Mouse (Mus musculus): Measurements from ENCODE around the gene Fgfr2. TPM values are rescaled to one million over a fixed set of nuclear protein-coding genes. Genes with fewer than 3 reads are reported as not detected.

The Fgfr2 gene
- polyA plus RNA-seq, 1 experiment from 2014 or later, result 93.4 TPM

DNA sequence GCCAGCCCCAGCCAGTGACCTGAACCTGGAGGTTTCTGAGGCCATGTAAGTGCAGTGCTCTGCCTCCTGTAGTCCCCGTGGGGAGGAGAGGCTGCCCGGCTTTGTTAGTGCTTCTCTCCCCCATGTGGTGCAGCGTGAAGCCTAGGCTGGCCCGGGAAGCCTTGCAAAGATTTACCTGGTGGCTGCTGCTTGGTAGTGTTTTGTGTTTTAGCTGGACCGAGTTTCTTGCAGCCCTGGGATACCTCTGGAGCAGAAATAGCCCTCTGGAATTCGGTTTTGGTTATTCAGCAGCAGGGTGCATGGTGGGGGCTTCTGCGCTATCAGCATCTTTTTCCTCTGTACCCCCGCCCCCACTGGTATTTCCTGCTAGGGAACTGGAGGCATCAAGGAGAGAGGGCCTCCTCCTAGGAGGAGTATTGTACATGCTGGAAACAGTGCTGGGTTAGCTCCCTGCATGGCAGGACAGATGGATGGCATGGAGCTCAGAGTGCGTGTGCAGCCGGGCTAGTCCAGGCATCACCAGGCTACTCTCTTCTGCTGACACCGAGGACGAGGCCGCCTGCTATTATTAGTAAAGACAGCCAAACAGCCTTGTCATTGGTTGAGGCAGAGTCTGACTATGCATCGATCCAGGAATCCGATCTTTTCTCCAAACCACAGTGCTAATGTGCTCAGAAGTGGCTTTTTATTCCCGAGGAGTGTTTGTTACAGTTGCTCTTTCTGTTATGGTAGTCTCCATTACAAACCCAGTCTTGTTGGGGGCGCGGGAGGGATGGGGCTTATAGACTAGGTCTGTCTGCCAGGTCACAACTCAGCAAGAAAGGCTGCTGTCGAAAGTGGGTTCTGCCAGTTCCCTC is 2430.0 kb downstream of the Fgfr2 start:
- H3K4me3 ChIP-seq (replicated peaks; ENCODE audit: low read length), result peak overlapping the region; percentile 63
- H3K9me3 ChIP-seq (replicated peaks; ENCODE audit: control insufficient read depth, low read length), result no peaks in the 10 kb centered on the region
- peak overlapping the region; percentile 94 for H3K27ac ChIP-seq (ENCODE audit: low read length)
- peak overlapping the region; percentile 84 for H3K4me2 ChIP-seq (ENCODE audit: low read depth, low read length)
- peak; percentile 26; the same call in 1 of the 2 replicates for ATAC-seq (ENCODE audit: insufficient read depth, low FRiP score)
- H3K9ac ChIP-seq (ENCODE audit: low read length), result peak overlapping the region; percentile 88
- 10% methylated on average over 19 of the region's 19 CpGs for WGBS
- H3K36me3 ChIP-seq (ENCODE audit: control insufficient read depth, insufficient read depth, low read length), result no peaks in the 10 kb centered on the region
- peaks cover 37% of the 10 kb centered on the region for H3K4me1 ChIP-seq (ENCODE audit: control insufficient read depth, insufficient read depth, low read length)
- no peaks in the 10 kb centered on the region for H3K27me3 ChIP-seq (ENCODE audit: control insufficient read depth, insufficient read depth, low read length)

DNA sequence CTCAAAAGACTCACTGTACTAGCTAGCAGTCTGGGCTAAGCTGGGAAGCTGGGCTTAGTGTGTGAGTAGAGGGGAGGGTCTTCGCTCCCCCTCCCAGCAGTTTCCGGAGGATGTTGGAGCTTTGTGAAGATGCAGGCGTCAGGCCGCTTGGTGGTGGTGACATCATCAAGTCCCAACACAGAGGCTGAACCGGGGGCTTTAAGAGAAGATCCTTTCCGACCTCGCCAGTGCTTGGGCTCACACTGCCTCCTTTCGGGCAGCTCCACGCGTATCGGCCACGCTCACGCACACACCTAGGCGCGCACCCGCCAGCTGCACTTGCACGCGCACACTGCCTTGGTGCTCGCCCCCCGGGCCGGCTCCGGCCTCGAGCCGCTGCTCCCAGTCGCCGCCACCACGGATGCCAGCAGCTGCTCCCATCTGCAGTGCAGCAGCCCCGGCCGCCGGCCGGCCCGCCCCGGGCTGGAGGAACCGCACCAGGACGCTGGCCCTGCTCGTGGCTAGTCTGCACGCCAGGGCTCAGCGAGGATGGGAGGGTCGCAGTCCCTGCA is 2430.7 kb downstream of the Fgfr2 start:
- peak overlapping the region; percentile 88 for H3K9ac ChIP-seq (ENCODE audit: low read length)
- H3K4me1 ChIP-seq (ENCODE audit: control insufficient read depth, insufficient read depth, low read length), result peaks cover 35% of the 10 kb centered on the region
- ATAC-seq (ENCODE audit: insufficient read depth, low FRiP score), result peak; percentile 79
- H3K36me3 ChIP-seq (ENCODE audit: control insufficient read depth, insufficient read depth, low read length), result no peaks in the 10 kb centered on the region
- no peaks in the 10 kb centered on the region for H3K9me3 ChIP-seq (replicated peaks; ENCODE audit: control insufficient read depth, low read length)
- peak overlapping the region; percentile 63 for H3K4me3 ChIP-seq (replicated peaks; ENCODE audit: low read length)
- H3K4me2 ChIP-seq (ENCODE audit: low read depth, low read length), result peak overlapping the region; percentile 84
- WGBS, result 2% methylated on average over 39 of the region's 39 CpGs
- no peaks in the 10 kb centered on the region for H3K27me3 ChIP-seq (ENCODE audit: control insufficient read depth, insufficient read depth, low read length)
- H3K27ac ChIP-seq (ENCODE audit: low read length), result peak overlapping the region; percentile 94

DNA sequence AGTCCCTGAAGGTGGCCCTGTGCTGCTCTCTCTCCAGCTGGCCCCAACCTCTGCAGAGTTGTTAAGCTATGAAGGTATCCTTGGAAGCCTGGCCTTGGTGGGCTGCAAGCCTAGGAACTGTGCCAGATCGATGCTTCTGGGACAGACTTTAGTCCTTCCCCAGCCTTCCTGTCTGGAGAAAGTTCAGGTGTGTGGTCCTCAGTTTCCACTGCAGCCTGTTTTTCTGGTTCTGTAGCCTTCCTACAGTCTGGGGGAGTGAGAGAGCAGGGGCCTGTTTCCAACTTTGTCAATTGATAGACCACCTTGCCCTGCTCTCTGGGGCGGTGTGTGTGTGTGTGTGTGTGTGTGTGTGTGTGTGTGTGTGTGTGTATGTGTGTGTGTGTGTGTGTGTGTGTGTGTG is 2431.2 kb downstream of the Fgfr2 start:
- Histone ChIP-seq H3K9me3 (replicated peaks; ENCODE audit: control insufficient read depth, low read length) (no peaks in the 10 kb centered on the region), H3K9ac (ENCODE audit: low read length) (peak overlapping the region; percentile 58), H3K27me3 (ENCODE audit: control insufficient read depth, insufficient read depth, low read length) (no peaks in the 10 kb centered on the region), H3K4me2 (ENCODE audit: low read depth, low read length) (peak overlapping the region; percentile 84), H3K36me3 (ENCODE audit: control insufficient read depth, insufficient read depth, low read length) (no peaks in the 10 kb centered on the region), H3K27ac (ENCODE audit: low read length) (peak overlapping the region; percentile 94), H3K4me1 (ENCODE audit: control insufficient read depth, insufficient read depth, low read length) (peaks cover 30% of the 10 kb centered on the region), H3K4me3 (replicated peaks; ENCODE audit: low read length) (no peak overlapping the region; the same call in 1 of the 2 replicates)
- 43% methylated on average over 2 of the region's 2 CpGs for WGBS
- ATAC-seq (ENCODE audit: insufficient read depth, low FRiP score), result no peak

DNA sequence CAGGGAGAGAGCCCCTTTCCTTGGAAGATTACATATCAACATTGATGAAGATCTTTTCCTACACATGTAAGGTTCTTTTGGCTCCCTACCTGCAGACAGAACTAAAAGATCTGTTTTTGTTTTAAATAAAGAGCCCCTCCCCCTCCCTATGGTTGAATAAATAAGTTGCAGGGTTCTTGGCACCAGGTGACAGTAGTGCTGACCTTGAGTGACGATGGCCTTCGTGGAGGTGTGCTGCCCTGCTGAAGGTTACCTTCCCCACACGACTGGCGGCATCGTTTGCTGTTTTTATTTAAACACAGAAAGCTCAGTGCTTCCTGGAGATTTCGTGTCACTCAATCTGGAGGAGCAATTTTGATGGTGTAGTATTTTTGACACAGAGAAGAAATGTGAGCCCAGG is 2432.3 kb downstream of the Fgfr2 start:
- Histone ChIP-seq H3K4me1 (ENCODE audit: control insufficient read depth, insufficient read depth, low read length) (peaks cover 26% of the 10 kb centered on the region), H3K36me3 (ENCODE audit: control insufficient read depth, insufficient read depth, low read length) (no peaks in the 10 kb centered on the region), H3K4me2 (ENCODE audit: low read depth, low read length) (no peak overlapping the region), H3K27ac (ENCODE audit: low read length) (no peak overlapping the region), H3K4me3 (replicated peaks; ENCODE audit: low read length) (no peak overlapping the region), H3K9me3 (replicated peaks; ENCODE audit: control insufficient read depth, low read length) (no peaks in the 10 kb centered on the region), H3K27me3 (ENCODE audit: control insufficient read depth, insufficient read depth, low read length) (no peaks in the 10 kb centered on the region), H3K9ac (ENCODE audit: low read length) (no peak overlapping the region)
- WGBS, result 60% methylated on average over 6 of the region's 6 CpGs
- ATAC-seq (ENCODE audit: insufficient read depth, low FRiP score), result no peak

DNA sequence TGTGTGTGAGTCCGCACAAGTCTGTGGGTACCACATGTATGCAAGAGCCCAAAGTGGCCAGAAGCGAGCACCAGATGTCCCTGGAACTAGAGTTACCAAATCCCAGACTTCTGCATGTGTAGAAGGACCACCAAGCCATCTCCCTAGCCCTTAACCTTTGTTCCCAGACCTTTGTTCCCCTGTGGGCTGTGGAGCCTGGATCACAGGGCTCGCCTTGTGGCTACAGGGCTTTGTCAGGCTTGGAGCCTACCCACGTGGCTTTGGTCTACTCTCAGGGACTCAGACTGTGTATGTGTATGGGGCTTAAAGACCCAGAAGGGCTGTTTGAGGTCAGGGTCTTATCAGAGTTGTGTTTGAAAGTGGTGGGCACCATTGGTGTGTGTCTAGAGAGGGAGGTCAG is 2434.5 kb downstream of the Fgfr2 start:
- no peak overlapping the region for H3K27ac ChIP-seq (ENCODE audit: low read length)

DNA sequence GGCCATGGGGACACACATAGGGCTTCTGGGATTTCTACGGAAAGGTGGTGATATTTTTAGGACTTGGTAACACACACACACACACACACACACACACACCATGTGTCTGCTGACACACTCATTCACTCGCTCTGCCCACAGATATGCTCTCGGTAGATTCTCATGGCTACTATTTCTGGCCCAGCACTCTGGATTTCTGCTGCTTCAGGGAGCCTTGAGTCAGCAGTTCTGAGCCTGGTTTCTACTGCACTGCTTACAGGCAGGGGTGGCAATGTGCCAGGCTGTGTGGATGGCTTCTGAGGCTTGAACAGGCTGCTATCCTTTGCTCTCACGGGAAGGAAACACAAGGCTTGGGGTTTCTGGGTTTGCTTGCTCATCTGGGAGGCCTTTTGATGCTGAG is 2441.4 kb downstream of the Fgfr2 start:
- peak overlapping the region; percentile 39; the same call in 1 of the 2 replicates for H3K9ac ChIP-seq (ENCODE audit: low read length)
- H3K4me1 ChIP-seq (ENCODE audit: control insufficient read depth, insufficient read depth, low read length), result 0 out of 2 replicates have a peak, but pooled peaks cover 3% of the 10 kb centered on the region
- peak overlapping the region; percentile 69 for H3K27ac ChIP-seq (ENCODE audit: low read length)
- no peak overlapping the region for H3K4me3 ChIP-seq (replicated peaks; ENCODE audit: low read length)
- H3K9me3 ChIP-seq (replicated peaks; ENCODE audit: control insufficient read depth, low read length), result no peaks in the 10 kb centered on the region
- H3K4me2 ChIP-seq (ENCODE audit: low read depth, low read length), result no peak overlapping the region
- H3K36me3 ChIP-seq (ENCODE audit: control insufficient read depth, insufficient read depth, low read length), result no peaks in the 10 kb centered on the region
- no peak for ATAC-seq (ENCODE audit: insufficient read depth, low FRiP score)
- 62% methylated on average over 4 of the region's 4 CpGs for WGBS
- H3K27me3 ChIP-seq (ENCODE audit: control insufficient read depth, insufficient read depth, low read length), result no peaks in the 10 kb centered on the region

More for the DNA sequence above, 2434.5 kb downstream of the Fgfr2 start:
- H3K4me2 ChIP-seq (ENCODE audit: low read depth, low read length), result no peak overlapping the region
- H3K4me1 ChIP-seq (ENCODE audit: control insufficient read depth, insufficient read depth, low read length), result peaks cover 18% of the 10 kb centered on the region
- H3K9me3 ChIP-seq (replicated peaks; ENCODE audit: control insufficient read depth, low read length), result no peaks in the 10 kb centered on the region
- no peak overlapping the region for H3K9ac ChIP-seq (ENCODE audit: low read length)
- WGBS, result 78% methylated on average over 4 of the region's 4 CpGs
- no peaks in the 10 kb centered on the region for H3K36me3 ChIP-seq (ENCODE audit: control insufficient read depth, insufficient read depth, low read length)
- H3K27me3 ChIP-seq (ENCODE audit: control insufficient read depth, insufficient read depth, low read length), result no peaks in the 10 kb centered on the region
- no peak overlapping the region for H3K4me3 ChIP-seq (replicated peaks; ENCODE audit: low read length)
- no peak for ATAC-seq (ENCODE audit: insufficient read depth, low FRiP score)

DNA sequence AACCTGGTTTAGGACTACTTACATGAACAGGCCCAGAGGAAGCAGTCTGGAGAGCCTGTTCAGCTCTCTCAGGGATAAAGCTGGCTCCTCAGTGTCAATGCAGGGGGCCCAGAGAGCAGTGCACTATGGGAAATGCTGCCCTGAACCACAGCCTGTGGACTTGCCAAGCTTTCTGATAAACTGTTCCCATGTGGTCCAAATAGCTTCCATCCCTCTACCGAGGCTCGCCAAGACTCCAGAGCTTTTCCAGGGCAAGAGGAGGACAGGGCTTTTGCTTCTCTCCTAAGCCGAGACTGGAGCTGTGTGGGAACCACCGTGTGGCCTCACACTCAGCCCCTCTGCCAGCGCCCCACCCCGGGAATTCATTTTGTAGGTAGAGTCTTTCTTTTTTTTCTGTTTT is 2444.7 kb downstream of the Fgfr2 start:
- ATAC-seq (ENCODE audit: insufficient read depth, low FRiP score), result no peak
- H3K9ac ChIP-seq (ENCODE audit: low read length), result no peak overlapping the region
- 0 out of 2 replicates have a peak, but pooled peaks cover 3% of the 10 kb centered on the region for H3K9me3 ChIP-seq (replicated peaks; ENCODE audit: control insufficient read depth, low read length)
- H3K4me2 ChIP-seq (ENCODE audit: low read depth, low read length), result no peak overlapping the region
- 0 out of 2 replicates have a peak, but pooled peaks cover 11% of the 10 kb centered on the region for H3K4me1 ChIP-seq (ENCODE audit: control insufficient read depth, insufficient read depth, low read length)
- WGBS, result 79% methylated on average over 6 of the region's 6 CpGs
- H3K36me3 ChIP-seq (ENCODE audit: control insufficient read depth, insufficient read depth, low read length), result peaks cover 5% of the 10 kb centered on the region
- no peak overlapping the region for H3K4me3 ChIP-seq (replicated peaks; ENCODE audit: low read length)
- no peak overlapping the region for H3K27ac ChIP-seq (ENCODE audit: low read length)
- no peaks in the 10 kb centered on the region for H3K27me3 ChIP-seq (ENCODE audit: control insufficient read depth, insufficient read depth, low read length)

DNA sequence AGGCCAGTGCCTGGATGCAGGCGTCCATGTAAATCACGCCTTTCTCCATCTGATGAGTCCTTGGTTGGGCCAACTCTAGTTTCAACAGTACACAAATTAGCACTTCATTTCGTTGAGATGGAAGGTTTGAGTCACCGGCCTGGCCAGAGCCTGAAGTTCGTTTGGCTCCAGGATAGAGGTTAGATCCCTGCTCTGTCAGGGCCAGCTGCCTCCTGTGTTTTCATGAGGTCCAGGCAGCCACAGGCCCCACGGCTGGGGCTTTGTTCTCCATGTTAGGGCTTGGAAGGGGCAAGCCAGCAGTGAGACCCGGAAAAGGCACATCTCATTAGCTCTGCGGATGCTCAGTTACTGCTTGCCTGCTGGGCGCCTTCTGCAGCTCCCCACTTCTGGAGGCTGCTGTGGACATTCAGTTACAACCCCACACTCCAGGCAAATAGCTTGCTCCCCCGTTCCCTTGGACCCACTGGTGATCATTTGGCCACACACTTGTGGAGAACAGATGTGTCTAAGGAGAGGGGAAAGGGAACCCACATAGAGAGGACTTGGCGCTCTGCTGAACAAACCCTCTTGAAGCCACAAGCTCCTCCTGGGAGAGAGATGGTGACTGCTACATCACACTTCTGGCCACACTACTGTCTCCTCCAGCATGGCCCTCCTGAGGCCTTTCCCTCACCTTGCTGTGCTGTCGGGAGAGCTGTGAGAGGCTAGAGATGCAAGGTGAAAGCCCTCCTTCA is 2445.4 kb downstream of the Fgfr2 start:
- H3K36me3 ChIP-seq (ENCODE audit: control insufficient read depth, insufficient read depth, low read length), result peaks cover 5% of the 10 kb centered on the region
- no peak overlapping the region for H3K4me3 ChIP-seq (replicated peaks; ENCODE audit: low read length)
- H3K27me3 ChIP-seq (ENCODE audit: control insufficient read depth, insufficient read depth, low read length), result no peaks in the 10 kb centered on the region
- no peak overlapping the region for H3K9ac ChIP-seq (ENCODE audit: low read length)
- H3K27ac ChIP-seq (ENCODE audit: low read length), result no peak overlapping the region
- 88% methylated on average over 12 of the region's 12 CpGs for WGBS
- 0 out of 2 replicates have a peak, but pooled peaks cover 3% of the 10 kb centered on the region for H3K9me3 ChIP-seq (replicated peaks; ENCODE audit: control insufficient read depth, low read length)
- H3K4me2 ChIP-seq (ENCODE audit: low read depth, low read length), result no peak overlapping the region
- H3K4me1 ChIP-seq (ENCODE audit: control insufficient read depth, insufficient read depth, low read length), result 0 out of 2 replicates have a peak, but pooled peaks cover 12% of the 10 kb centered on the region
- no peak for ATAC-seq (ENCODE audit: insufficient read depth, low FRiP score)

All from stomach, embryonic 16.5 days (tissue).